Mouse (Mus musculus) left cerebral cortex, adult 9 months (tissue): ENCODE results near the gene Capn11.
A peak's percentile ranks its signal among the peaks of the same experiment; 100 is the strongest.

Experiments
- DNase-seq, 2 experiments: peaks; one replicate each; pipeline ENCODE4 v3.0.0; 2022; ENCODE audit warnings: low spot score in 2 of 2

The Capn11 gene

GRCm38 (mm10) chr17:45659225-45659624 is at the start of gene Capn11:
TSS of gene Capn11 (minus strand) at chr17:45659325.
- no peak for DNase-seq

DNA sequence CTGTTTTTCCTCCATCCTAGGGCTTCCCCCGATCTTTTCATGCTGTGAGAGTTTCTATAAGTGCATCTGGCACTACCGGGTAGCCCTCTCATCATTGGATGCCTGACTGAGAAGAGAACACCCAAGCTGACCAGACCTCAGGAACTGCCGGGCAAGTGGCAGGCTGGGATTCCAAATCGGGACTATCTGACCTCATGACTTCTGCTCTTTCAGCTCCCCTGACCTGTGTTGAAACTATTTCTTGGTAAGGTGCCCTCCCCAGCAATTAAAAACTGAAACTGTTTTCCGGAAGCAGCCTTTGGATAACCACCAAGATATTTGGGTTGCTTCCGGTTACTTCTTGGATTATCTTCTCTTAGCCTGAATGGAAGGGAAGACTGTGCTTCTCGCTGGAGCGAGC is 49.1 kb upstream of the Capn11 start:
- no peak for DNase-seq

GRCm38 (mm10) chr17:45707376-45707775 is 48.3 kb upstream of the Capn11 start:
- DNase-seq, result no peak

- no peak for DNase-seq
Observed at GRCm38 (mm10) chr17:45706796-45707195, 47.7 kb upstream of the Capn11 start.

DNA sequence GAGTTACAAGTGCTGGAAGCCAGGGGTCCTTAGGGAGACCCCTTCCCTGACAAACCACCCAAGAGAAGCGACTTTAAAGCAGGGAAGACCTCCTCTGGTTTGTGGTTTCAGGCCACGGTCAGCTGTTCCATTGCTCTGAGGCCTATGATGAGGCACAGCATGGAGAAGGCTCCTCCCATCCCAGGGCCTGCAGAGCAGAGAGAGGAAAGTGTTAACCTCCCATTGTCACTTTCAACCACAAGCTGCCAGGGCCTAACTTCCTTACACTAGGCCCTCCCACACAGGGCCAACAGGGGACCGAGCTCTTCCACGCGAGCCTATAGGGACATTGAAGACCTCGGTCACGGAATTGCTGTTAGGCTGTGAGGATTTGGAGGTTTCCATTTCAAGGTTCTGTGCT is 44.1 kb upstream of the Capn11 start:
- DNase-seq, result no peak

DNA sequence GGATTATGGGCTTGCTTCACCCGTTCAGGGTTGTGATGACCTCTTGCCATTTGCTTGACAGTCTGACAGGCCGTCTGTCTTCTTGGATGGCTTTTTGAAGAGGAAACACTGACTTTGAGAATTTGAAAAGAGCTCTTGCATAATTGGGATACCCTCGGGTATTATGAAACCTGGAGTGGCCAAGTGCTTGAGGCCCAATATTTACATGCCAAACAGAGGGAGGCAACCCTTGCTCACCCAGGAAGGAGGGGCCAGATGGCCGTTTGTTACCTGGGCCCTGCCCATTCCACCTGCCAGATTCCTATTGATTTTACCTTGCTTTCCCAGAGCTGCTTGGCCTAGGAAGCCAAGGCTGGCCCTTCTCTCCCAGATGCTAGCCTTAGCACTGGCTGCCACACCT is 43.1 kb upstream of the Capn11 start:
- no peak for DNase-seq

DNA sequence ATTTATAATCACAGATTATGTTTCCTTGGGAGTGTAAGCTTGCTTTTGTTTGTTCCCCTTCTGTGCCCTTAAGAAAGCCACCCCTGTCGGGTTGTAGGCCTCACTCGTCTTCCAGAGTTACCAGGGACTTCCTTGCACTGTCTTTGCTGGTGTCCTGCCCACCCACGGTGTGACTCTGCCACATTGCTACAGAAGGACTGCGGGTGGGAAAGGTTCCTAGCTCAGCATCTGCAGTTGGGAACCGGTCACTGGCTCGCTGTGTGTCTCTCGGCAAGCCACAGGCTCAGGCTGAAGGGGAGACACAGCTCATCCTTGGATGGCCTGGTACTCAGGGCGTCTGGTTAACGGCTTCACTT is 42.1 kb upstream of the Capn11 start:
- no peak for DNase-seq

GRCm38 (mm10) chr17:45700496-45701235 is 41.5 kb upstream of the Capn11 start:
- DNase-seq, result no peak

- DNase-seq, result no peak
Observed at GRCm38 (mm10) chr17:45699039-45699740, 40.1 kb upstream of the Capn11 start.

DNA sequence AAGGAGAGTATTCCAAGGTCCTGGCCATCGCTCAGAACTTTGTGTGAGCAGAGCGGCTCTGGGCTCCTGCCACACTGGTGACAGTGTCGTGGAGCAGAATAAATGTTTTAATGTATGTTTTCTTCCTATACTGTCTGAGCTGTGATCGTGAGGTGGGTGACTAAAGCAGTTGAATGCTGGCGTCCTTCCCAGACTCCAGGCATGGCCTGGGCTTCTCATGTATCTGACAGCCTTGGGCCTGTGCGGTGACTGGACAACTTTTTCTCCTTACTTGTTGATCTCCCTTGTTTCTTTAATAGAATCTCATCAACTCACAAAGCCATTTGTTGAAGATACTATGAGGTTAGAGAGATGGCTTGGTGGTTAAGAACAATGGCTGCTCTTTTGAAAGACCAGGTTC is 39.2 kb upstream of the Capn11 start:
- no peak for DNase-seq

GRCm38 (mm10) chr17:45696981-45697380 is 37.9 kb upstream of the Capn11 start:
- DNase-seq, result no peak

DNA sequence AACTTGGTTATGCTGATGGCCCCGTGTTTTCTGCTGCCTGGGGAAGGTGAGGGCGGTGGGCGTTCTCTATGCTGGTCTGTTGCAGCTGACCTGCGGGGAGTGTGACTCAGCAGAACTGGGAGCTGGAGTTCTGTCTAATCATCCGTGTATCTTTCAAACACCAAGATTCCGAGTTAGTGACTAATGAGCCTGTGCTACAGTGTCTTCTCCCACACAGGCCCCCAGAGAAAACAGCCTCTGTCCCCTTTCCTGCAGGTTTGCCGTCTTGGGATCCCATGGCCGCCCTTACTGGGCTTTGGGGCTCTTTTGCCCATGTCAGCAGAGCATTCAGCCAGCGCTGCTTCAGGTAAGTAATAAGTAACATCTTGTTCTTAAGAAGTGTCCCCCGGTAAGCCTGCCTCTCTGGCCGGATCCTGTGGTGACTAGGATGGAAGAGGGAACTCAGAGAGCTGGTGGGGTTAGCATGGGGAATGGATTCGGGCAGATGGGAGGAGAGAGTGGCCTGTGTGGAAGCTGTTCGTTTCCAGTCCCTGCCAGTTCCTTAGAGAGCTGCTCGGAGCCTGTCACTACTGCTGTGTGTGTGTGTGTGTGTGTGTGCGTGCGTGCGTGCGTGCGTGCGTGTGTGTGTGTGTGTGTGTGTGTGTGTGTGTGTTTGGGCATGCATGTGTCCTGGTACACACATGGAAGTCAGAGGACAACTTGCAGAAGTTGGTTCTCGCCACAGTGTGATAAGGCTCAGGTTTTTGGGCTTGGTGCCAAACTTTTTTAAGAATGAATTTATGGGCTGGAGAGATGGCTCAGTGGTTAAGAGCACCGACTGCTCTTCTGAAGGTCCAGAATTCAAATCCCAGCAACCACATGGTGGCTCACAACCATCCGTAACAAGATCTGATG is 36.3 kb upstream of the Capn11 start:
- no peak for DNase-seq

GRCm38 (mm10) chr17:45693812-45694565 is 34.9 kb upstream of the Capn11 start:
- no peak for DNase-seq

DNA sequence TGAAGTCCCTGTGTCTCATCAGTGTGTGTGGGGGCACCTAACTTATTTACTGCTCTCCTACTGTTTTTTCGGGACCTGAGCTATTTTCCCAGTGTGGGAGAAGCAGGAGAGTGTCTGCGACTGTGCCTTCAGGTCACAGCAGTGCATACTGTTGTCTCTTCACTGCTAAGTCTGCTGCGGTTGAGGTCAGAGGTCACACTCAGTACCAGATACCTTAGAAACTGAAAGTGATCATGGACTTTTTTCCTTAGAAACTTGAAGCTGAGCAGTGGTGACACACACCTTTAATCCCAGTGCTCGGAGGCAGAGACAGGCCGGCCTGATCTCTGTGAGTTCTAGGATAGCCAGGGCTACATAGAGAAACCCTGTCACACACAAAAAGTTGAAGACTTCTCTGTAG is 33.0 kb upstream of the Capn11 start:
- DNase-seq, result no peak

DNA sequence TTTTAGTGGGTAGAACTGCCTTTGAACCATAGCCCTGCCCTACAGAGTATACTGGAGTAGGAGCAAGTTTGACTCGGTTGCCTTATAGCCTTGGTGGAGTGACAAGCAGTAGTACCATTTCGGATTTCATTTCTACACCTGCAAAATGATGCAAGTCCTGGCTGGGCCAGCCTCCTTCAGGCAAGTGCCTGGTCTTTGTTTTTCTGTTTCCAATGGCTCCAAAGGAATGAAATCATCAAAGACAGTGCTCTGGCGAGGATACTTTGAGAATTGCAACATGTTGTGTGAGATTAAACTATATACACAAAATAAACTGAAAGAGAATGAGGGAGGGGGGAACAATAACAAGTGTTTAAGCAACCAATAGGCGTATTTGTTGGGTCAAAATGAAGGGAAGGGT is 30.9 kb upstream of the Capn11 start:
- DNase-seq, result no peak

GRCm38 (mm10) chr17:45689120-45689519 is 30.0 kb upstream of the Capn11 start:
- no peak for DNase-seq

DNA sequence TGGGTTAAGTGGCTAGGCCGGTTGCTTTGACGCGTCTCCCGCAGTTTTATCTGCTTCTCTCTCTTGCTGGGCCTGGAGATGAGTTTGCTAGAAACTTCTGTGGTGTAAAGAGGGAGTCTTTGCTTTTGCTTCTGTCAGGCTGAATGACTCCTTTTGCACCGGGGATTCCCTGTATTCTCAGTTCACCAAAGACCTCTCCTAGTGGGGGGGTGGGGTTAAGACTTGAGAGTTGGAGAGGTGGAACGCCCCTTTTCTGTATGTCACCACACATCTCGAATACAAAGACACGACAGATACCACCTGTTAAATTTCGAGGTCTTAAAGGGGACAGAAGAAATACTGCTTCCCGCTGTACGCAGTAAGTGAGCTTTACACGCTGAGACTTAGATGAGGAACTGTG is 27.6 kb upstream of the Capn11 start, which contains the start of gene Tmem63b:
Gene Tmem63b (minus strand): TSS at position 190 of the 400 bp plus-strand sequence.
- no peak for DNase-seq

GRCm38 (mm10) chr17:45686093-45686619 is 27.0 kb upstream of the Capn11 start, which contains the start of gene Mrpl14:
TSS of gene Mrpl14 (plus strand) at chr17:45686322.
- DNase-seq, result peak; percentile 58 to 82

- peak in 1 of 2 experiments; percentile 50 for DNase-seq
Observed at GRCm38 (mm10) chr17:45685171-45686092, 26.3 kb upstream of the Capn11 start.

GRCm38 (mm10) chr17:45684667-45685131 is 25.6 kb upstream of the Capn11 start:
- DNase-seq, result no peak
